Mouse (Mus musculus) CH12.LX (cell line): ENCODE data around the gene Hoxb3.

Experiments used
- BHLHE40 ChIP-seq: IDR thresholded peaks from 2 replicates; pipeline ENCODE4 v1.6.1; 2011; ENCODE audit warnings: mild to moderate bottlenecking, low read depth, low read length, improper control_type of control experiment
- CHD1 ChIP-seq: IDR thresholded peaks from 2 replicates; pipeline ENCODE4 v1.6.1; 2012; ENCODE audit warnings: low read depth, low read length, improper control_type of control experiment, inconsistent platforms
- CTCF ChIP-seq, 2 experiments: IDR thresholded peaks in 1 of 2; conservative IDR thresholded peaks in 1 of 2; 2 replicates each; pipeline ENCODE4 v1.5.1; 2011 to 2012; ENCODE audit warnings: low read depth in 2 of 2, low read length in 2 of 2, improper control_type of control experiment in 1 of 2, inconsistent platforms in 1 of 2, mild to moderate bottlenecking in 1 of 2, moderate library complexity in 1 of 2
- E2F4 ChIP-seq: IDR thresholded peaks from 2 replicates; pipeline ENCODE4 v1.6.1; 2011; ENCODE audit warnings: low read depth, low read length, improper control_type of control experiment; ENCODE audit not compliant: insufficient replicate concordance
- IRF4 ChIP-seq: IDR thresholded peaks from 2 replicates; pipeline ENCODE4 v1.6.1; 2014; ENCODE audit warnings: low read depth, mild to moderate bottlenecking, inconsistent platforms, low read length, improper control_type of control experiment
- JUND ChIP-seq: conservative IDR thresholded peaks from 2 replicates; pipeline ENCODE4 v1.6.1; 2011; ENCODE audit warnings: low read depth, low read length, improper control_type of control experiment
- KAT2A ChIP-seq: IDR thresholded peaks from 2 replicates; pipeline ENCODE4 v1.6.1; 2012; ENCODE audit warnings: low read length, improper control_type of control experiment, inconsistent platforms; ENCODE audit not compliant: insufficient replicate concordance
- MAFK ChIP-seq: IDR thresholded peaks from 2 replicates; pipeline ENCODE4 v1.6.1; 2011; ENCODE audit warnings: low read length, improper control_type of control experiment; ENCODE audit not compliant: insufficient replicate concordance
- MAX ChIP-seq: IDR thresholded peaks from 2 replicates; pipeline ENCODE4 v1.6.1; 2011; ENCODE audit warnings: low read length, improper control_type of control experiment
- NRF1 ChIP-seq: IDR thresholded peaks from 2 replicates; pipeline ENCODE4 v1.6.1; 2014; ENCODE audit warnings: low read depth, mild to moderate bottlenecking, inconsistent platforms, low read length, improper control_type of control experiment, moderate library complexity
- POLR2A ChIP-seq: IDR thresholded peaks from 2 replicates; pipeline ENCODE4 v1.6.1; 2011; ENCODE audit warnings: low read depth, mild to moderate bottlenecking, improper control_type of control experiment, low read length
- POLR2AphosphoS2 ChIP-seq: IDR thresholded peaks from 2 replicates; pipeline ENCODE4 v1.6.1; 2011; ENCODE audit warnings: low read depth, low read length, improper control_type of control experiment
- USF1 ChIP-seq: IDR thresholded peaks from 2 replicates; pipeline ENCODE4 v1.6.1; 2014; ENCODE audit warnings: low read depth, mild to moderate bottlenecking, inconsistent platforms, low read length, improper control_type of control experiment
- ZC3H11A ChIP-seq: IDR thresholded peaks from 2 replicates; pipeline ENCODE4 v1.6.1; 2012; ENCODE audit warnings: low read depth, mild to moderate bottlenecking, inconsistent platforms, low read length, improper control_type of control experiment

GRCm38 (mm10) chr11:96282795-96283430, 40.2 kb upstream of the Hoxb3 start:
- TF ChIP-seq CTCF (conservative IDR thresholded peaks at IDR 0.05 in 1 of 2, IDR thresholded peaks at IDR 0.05 in 1 of 2; ENCODE audit: low read depth in 2 of 2, low read length in 2 of 2): no peak
- TF ChIP-seq IRF4: no peak
- TF ChIP-seq BHLHE40: no peak
- TF ChIP-seq E2F4: no peak
- no peak for TF ChIP-seq CHD1
- TF ChIP-seq MAFK: no peak
- TF ChIP-seq POLR2A: no peak
- TF ChIP-seq KAT2A: no peak
- TF ChIP-seq POLR2AphosphoS2: no peak
- TF ChIP-seq MAX: no peak
- no peak for TF ChIP-seq NRF1
- no peak for TF ChIP-seq JUND
- TF ChIP-seq USF1: no peak
- no peak for TF ChIP-seq ZC3H11A
